Mouse (Mus musculus): ENCODE results near the gene 4921536K21Rik.

GRCm38 (mm10) chr11:3851872-3852271, 43.0 kb downstream of the 4921536K21Rik start:
- TF ChIP-seq CTCF (IDR thresholded peaks at IDR 0.05; ENCODE audit: control insufficient read depth, insufficient read depth, insufficient replicate concordance, low read depth, low read length) = no peak
- no peak for TF ChIP-seq POLR2A (IDR thresholded peaks at IDR 0.05; ENCODE audit: control insufficient read depth, low read depth, low read length)

Data from testis, adult 2 months (tissue).